Mouse (Mus musculus) ES-Bruce4 (cell line): ENCODE data around the gene Ntm.

Experiments
- CTCF ChIP-seq: IDR thresholded peaks from one replicate; pipeline ENCODE4 v1.8.1; 2011; ENCODE audit warnings: low read depth, low read length
- POLR2A ChIP-seq: IDR thresholded peaks from one replicate; pipeline ENCODE4 v1.8.1; 2011; ENCODE audit warnings: low read length; ENCODE audit not compliant: insufficient read depth

DNA sequence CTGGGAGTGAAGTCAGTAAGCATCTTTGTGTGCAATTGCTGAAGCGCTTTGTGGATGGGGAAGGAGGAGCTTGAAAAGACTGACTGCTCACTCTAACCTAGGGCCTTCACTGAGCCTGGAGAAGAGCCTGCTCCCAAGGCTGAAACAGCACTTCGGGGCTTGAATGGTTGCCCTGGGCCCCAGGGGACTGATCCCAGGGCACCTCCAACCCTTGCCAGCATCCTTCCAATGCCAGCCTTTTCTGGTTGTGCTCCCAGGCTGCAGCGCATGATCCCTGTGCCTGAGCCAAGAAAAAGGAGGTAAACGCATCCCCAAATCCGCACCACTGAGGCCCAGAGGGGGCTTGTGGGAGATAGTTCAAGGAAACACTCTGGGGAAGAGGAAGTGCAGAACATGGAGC is 128.0 kb downstream of the Ntm start:
- no peak for TF ChIP-seq CTCF
- TF ChIP-seq POLR2A: no peak
